Mouse (Mus musculus) midbrain, embryonic 15.5 days (tissue): ENCODE data around the gene S100a1. TPM values are rescaled to one million over a fixed set of nuclear protein-coding genes. Genes with fewer than 3 reads are reported as not detected.

ENCODE experiments used
- ATAC-seq: fragments of 200-750 bp; cut with Nextera tagmentation; replicated peaks from 2 replicates; pipeline ENCODE4 v1.8.0; 2017; ENCODE audit warnings: moderate TSS enrichment
- H3K27ac ChIP-seq: fragments of 300-500 bp; sonication (generic); 2 replicates; pipeline ENCODE4 v1.5.1; 2015; ENCODE audit warnings: mild to moderate bottlenecking, inconsistent platforms
- H3K27me3 ChIP-seq: fragments of 300-500 bp; sonication (generic); replicated peaks from 2 replicates; pipeline ENCODE4 v1.6.1; 2015; ENCODE audit warnings: inconsistent platforms
- H3K36me3 ChIP-seq: fragments of 300-500 bp; sonication (generic); replicated peaks from 2 replicates; pipeline ENCODE4 v1.6.1; 2015; ENCODE audit warnings: inconsistent platforms
- H3K4me1 ChIP-seq: fragments of 300-500 bp; sonication (generic); 2 replicates; pipeline ENCODE4 v1.6.1; 2015; ENCODE audit warnings: inconsistent platforms
- H3K4me2 ChIP-seq: fragments of 300-500 bp; sonication (generic); 2 replicates; pipeline ENCODE4 v1.6.1; 2015; ENCODE audit warnings: inconsistent platforms, mild to moderate bottlenecking, moderate library complexity
- H3K4me3 ChIP-seq: fragments of 300-500 bp; sonication (generic); 2 replicates; pipeline ENCODE4 v1.5.1; 2015; ENCODE audit warnings: mild to moderate bottlenecking, inconsistent platforms
- H3K9ac ChIP-seq: fragments of 300-500 bp; sonication (generic); 2 replicates; pipeline ENCODE4 v1.6.1; 2015; ENCODE audit warnings: mild to moderate bottlenecking, inconsistent platforms
- H3K9me3 ChIP-seq: fragments of 300-500 bp; sonication (generic); 2 replicates; pipeline ENCODE4 v1.6.1; 2016; ENCODE audit warnings: inconsistent platforms
- WGBS: fragments of 180-500 bp; shearing (Covaris S2); methylation state at CpG from one replicate; pipeline ENCODE4 v1.1.7; 2015; ENCODE audit warnings: mixed read lengths; 5-methylcytosine and 5-hydroxymethylcytosine counted together
- polyA plus RNA-seq: library from polyadenylated mRNA; unstranded; fragments of >200 nt; fragmentation: Nextera tagmentation; extraction: Ambion mirVana; gene quantifications from 2 replicates; pipeline ENCODE4 v1.2.1, GENCODE M21; 2015

S100a1 gene
- 11.5 and 13.4 TPM in 2 replicates for polyA plus RNA-seq

DNA sequence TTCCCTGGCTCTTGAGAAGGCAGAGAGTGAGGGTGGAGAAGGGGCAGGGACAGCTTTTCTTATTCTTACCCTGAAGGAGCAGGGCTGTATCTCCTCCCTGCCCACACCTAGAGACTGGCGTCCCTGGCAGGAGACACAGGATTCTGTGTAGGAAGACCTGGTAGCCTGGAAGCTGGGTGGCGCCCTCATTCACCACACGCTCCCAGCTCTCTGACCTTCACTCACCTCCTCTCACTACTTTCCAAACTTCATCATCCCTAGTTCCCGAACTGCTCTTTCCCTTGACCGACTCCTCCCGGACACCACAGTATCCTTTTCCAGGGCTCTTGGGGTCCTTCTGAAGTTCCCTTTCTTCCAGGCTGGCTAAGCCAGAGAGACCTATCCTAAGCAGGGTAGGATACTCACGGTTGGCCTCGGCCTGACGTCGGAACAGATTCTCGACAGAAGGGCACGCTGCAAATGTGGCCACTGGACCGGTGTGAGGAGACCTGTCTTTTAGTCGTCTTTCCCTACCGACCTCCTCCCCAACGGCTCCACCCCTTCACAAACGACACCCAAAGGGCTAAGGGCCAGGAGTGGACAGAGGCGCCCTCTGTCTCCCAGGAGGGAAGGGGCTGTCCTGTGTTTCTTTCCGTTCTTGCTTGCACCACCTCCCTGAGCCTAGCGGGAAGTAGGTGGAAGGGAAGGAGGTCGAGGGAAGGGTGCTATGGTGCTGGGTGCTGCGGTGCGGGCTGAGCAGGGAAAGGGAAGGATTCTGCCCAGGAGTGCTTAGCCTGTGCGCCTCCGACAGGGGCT, at the start of gene S100a1, which contains the start of gene S100a13:
Gene S100a1, minus strand, starts transcription at position 597 of the 795 bp plus-strand sequence.
Gene S100a13, plus strand, starts transcription at position 640 of the 795 bp plus-strand sequence.
- Histone ChIP-seq H3K4me1 (peaks cover 15% of the 10 kb centered on the region), H3K9me3 (no peaks in the 10 kb centered on the region), H3K36me3 (no peaks in the 10 kb centered on the region), H3K4me3 (peak within 1 kb of the TSS; percentile 34), H3K9ac (peak within 1 kb of the TSS; percentile 25), H3K4me2 (peak within 1 kb of the TSS; percentile 60), H3K27ac (no peak within 1 kb of the TSS), H3K27me3 (peaks cover 28% of the 10 kb centered on the region)
- 6% methylated on average over 25 of the region's 25 CpGs for WGBS
- ATAC-seq: no peak

DNA sequence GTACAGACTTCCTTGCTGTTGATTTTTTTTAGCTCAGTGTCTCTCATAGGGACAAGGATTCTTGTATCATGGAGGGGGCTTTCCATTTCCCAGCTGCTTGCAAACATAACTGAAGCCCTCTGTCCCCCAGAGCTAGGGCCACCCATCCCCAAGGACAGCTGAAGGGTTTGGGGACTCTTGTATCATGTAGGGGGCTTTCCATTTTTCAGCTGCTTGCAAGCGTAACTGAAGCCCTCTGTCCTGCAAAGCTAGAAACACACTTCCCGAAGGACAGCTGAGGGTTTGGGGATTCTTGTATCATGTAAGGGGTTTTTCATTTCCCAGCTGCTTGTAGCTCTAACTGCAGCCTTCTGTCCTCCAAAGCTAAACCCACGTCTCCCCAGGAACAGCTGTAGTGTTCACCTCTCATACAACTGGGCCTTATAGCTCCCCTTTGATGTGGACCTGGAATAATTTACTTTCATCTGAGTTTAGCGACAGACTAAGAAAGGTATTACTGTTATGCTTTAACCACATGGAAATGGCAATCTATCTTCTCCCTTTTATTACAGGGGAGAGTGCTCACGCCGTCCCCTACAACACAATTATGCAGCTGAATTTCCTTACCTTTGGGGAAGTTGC, 45.9 kb upstream of the S100a1 start, which contains the start of gene S100a3:
Gene S100a3, plus strand, starts transcription at position 571 of the 621 bp plus-strand sequence.
- Histone ChIP-seq H3K27me3 (no peaks in the 10 kb centered on the region), H3K36me3 (no peaks in the 10 kb centered on the region), H3K27ac (no peak within 1 kb of the TSS), H3K4me2 (no peak within 1 kb of the TSS), H3K4me1 (no peaks in the 10 kb centered on the region), H3K9me3 (no peaks in the 10 kb centered on the region), H3K4me3 (no peak within 1 kb of the TSS), H3K9ac (no peak within 1 kb of the TSS)
- 86% methylated on average over 6 of the region's 6 CpGs for WGBS
- no peak for ATAC-seq

GRCm38 (mm10) chr3:90555954-90556353, 41.8 kb upstream of the S100a1 start:
- H3K4me1 ChIP-seq: no peaks in the 10 kb centered on the region
- ATAC-seq: peak; percentile 80
- 34% methylated on average over 5 of the region's 5 CpGs for WGBS
- no peaks in the 10 kb centered on the region for H3K27me3 ChIP-seq
- no peak overlapping the region for H3K4me3 ChIP-seq
- H3K27ac ChIP-seq: no peak overlapping the region
- H3K9ac ChIP-seq: no peak overlapping the region
- no peaks in the 10 kb centered on the region for H3K9me3 ChIP-seq
- H3K4me2 ChIP-seq: no peak overlapping the region
- H3K36me3 ChIP-seq: no peaks in the 10 kb centered on the region

GRCm38 (mm10) chr3:90552231-90552630, 38.0 kb upstream of the S100a1 start:
- WGBS: 73% methylated on average over 2 of the region's 2 CpGs
- Histone ChIP-seq H3K27me3 (no peaks in the 10 kb centered on the region), H3K9ac (no peak overlapping the region), H3K4me1 (no peaks in the 10 kb centered on the region), H3K9me3 (no peaks in the 10 kb centered on the region), H3K4me3 (no peak overlapping the region), H3K36me3 (no peaks in the 10 kb centered on the region), H3K4me2 (no peak overlapping the region), H3K27ac (no peak overlapping the region)
- no peak for ATAC-seq

DNA sequence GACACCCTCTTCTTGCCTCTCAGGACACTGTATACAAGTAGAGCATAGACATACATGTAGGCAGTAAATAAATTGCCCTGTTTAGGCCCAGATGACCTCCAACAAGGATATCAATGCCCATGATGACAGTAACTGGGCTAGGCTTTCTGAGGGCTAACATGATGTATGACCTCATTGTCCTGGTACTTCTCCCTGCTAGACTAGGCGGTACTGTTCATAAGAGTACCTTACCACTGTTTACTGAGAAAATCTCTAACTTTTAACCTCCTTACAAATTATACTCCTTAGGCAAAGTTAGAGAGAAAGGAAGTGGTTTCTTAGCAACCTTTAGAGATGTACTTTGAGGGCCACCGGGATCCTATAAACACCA, 36.2 kb upstream of the S100a1 start:
- no peaks in the 10 kb centered on the region for H3K4me1 ChIP-seq
- H3K4me2 ChIP-seq: no peak overlapping the region
- no peak overlapping the region for H3K4me3 ChIP-seq
- H3K27ac ChIP-seq: no peak overlapping the region
- WGBS: 92% methylated on average over 2 of the region's 2 CpGs
- no peaks in the 10 kb centered on the region for H3K36me3 ChIP-seq
- H3K27me3 ChIP-seq: no peaks in the 10 kb centered on the region
- no peak overlapping the region for H3K9ac ChIP-seq
- H3K9me3 ChIP-seq: no peaks in the 10 kb centered on the region
- no peak for ATAC-seq

- H3K4me1 ChIP-seq: no peaks in the 10 kb centered on the region
- H3K9me3 ChIP-seq: no peaks in the 10 kb centered on the region
- no peak overlapping the region for H3K4me2 ChIP-seq
- ATAC-seq: no peak
- no peaks in the 10 kb centered on the region for H3K27me3 ChIP-seq
- no peak overlapping the region for H3K4me3 ChIP-seq
- WGBS: 59% methylated on average over 5 of the region's 5 CpGs
- H3K36me3 ChIP-seq: no peaks in the 10 kb centered on the region
- H3K27ac ChIP-seq: no peak overlapping the region
- no peak overlapping the region for H3K9ac ChIP-seq
These were observed 35.7 kb upstream of the S100a1 start for GRCm38 (mm10) chr3:90549676-90550420.

- H3K27ac ChIP-seq: no peak overlapping the region
- H3K27me3 ChIP-seq: no peaks in the 10 kb centered on the region
These were observed 26.7 kb upstream of the S100a1 start for GRCm38 (mm10) chr3:90540904-90541303.

GRCm38 (mm10) chr3:90537905-90538296, 23.7 kb upstream of the S100a1 start:
- H3K9ac ChIP-seq: no peak overlapping the region
- no peaks in the 10 kb centered on the region for H3K27me3 ChIP-seq
- no peak overlapping the region for H3K27ac ChIP-seq
- H3K4me1 ChIP-seq: peaks cover 9% of the 10 kb centered on the region
- no peaks in the 10 kb centered on the region for H3K9me3 ChIP-seq
- H3K4me2 ChIP-seq: no peak overlapping the region
- ATAC-seq: no peak
- WGBS: 87% methylated on average over 5 of the region's 5 CpGs
- no peak overlapping the region for H3K4me3 ChIP-seq
- no peaks in the 10 kb centered on the region for H3K36me3 ChIP-seq

More at GRCm38 (mm10) chr3:90540904-90541303, 26.7 kb upstream of the S100a1 start:
- WGBS: 16% methylated on average over 4 of the region's 4 CpGs
- no peaks in the 10 kb centered on the region for H3K9me3 ChIP-seq
- no peaks in the 10 kb centered on the region for H3K36me3 ChIP-seq
- no peak overlapping the region for H3K9ac ChIP-seq
- H3K4me1 ChIP-seq: peaks cover 9% of the 10 kb centered on the region
- no peak overlapping the region for H3K4me2 ChIP-seq
- no peak overlapping the region for H3K4me3 ChIP-seq
- peak; percentile 70 for ATAC-seq

DNA sequence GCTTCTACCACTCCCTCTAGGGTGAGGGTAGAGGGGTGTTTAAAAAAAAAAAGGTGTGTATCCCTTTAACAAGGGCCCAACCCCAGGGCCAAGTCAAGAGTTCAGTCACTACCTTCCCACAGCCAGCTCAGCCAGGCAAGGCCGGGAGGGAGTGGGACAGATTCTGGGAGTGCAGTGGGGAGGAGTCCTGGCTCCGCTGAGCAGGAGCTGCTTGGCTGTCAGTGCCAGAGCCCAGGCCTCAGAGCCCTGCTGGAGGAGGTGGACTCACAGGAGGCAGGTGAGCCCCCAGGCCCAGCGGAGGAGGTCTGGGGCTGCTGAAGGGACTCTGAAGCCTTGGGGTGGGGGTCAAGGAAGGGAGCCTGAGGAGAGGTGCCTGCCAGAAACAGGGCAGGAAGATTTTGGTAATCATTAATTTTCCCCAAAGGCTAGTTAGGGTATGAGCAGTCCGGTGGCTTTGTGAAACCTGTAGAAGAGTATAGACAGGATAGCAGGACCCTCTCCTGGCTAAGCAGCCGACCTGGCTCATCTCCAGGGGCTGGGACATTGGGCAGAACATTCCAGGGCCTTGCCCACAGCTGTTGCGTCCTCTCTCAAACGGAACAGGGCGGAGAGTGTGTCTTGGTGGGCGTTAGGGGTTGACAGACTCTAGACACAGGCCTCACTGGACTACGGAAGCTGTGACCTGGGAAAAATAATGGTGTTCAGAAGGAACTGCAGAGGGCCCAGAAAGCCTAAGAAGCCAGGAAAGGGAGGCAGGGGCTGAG, 23.1 kb upstream of the S100a1 start, which contains the start of gene S100a16:
Gene S100a16, plus strand, starts transcription at position 114 of the 764 bp plus-strand sequence.
- Histone ChIP-seq H3K36me3 (no peaks in the 10 kb centered on the region), H3K4me3 (no peak within 1 kb of the TSS), H3K27me3 (no peaks in the 10 kb centered on the region), H3K9me3 (no peaks in the 10 kb centered on the region), H3K4me1 (peaks cover 9% of the 10 kb centered on the region), H3K27ac (no peak within 1 kb of the TSS), H3K4me2 (no peak within 1 kb of the TSS), H3K9ac (no peak within 1 kb of the TSS)
- 50% methylated on average over 10 of the region's 10 CpGs for WGBS
- no peak for ATAC-seq

DNA sequence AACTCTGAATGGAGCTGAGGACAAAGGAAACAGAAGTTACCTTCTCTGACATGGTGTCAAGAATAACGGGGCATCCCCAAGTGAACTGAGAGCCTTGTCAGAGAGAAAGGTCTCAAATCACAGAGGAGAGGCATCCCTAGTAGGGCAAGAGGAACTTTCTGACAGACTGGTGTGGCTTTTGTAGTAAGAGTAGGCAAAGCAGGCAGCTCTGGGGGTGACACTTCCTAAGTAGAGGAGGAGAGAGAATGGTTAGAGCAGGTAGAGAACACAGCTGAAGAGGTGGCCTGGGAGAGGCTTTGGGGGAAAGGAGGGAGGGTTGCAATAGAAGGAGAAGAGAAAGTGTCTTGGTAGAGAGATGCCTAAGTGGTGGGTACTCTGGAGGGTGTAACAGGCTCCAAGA, 21.3 kb upstream of the S100a1 start:
- H3K4me3 ChIP-seq: no peak overlapping the region
- peaks cover under 1% of the 10 kb centered on the region; the same call in 1 of the 2 replicates for H3K4me1 ChIP-seq
- H3K27ac ChIP-seq: no peak overlapping the region
- no peak overlapping the region for H3K9ac ChIP-seq
- no peaks in the 10 kb centered on the region for H3K9me3 ChIP-seq
- H3K27me3 ChIP-seq: no peaks in the 10 kb centered on the region
- 66% methylated on average over 1 of the region's 1 CpGs for WGBS
- ATAC-seq: no peak
- H3K36me3 ChIP-seq: no peaks in the 10 kb centered on the region
- H3K4me2 ChIP-seq: no peak overlapping the region

GRCm38 (mm10) chr3:90531713-90532112, 17.5 kb upstream of the S100a1 start:
- no peak for ATAC-seq
- 78% methylated on average over 5 of the region's 5 CpGs for WGBS
- Histone ChIP-seq H3K4me1 (no peaks in the 10 kb centered on the region), H3K4me2 (no peak overlapping the region), H3K27ac (no peak overlapping the region), H3K27me3 (no peaks in the 10 kb centered on the region), H3K9ac (no peak overlapping the region), H3K9me3 (no peaks in the 10 kb centered on the region), H3K36me3 (no peaks in the 10 kb centered on the region), H3K4me3 (no peak overlapping the region)
